Mouse (Mus musculus): ENCODE data around the gene Dnah7a. TPM values are rescaled to one million over a fixed set of nuclear protein-coding genes. Genes with fewer than 3 reads are reported as not detected.

The Dnah7a gene
- polyA plus RNA-seq, 1 experiment from 2014 or later, result 13.1 TPM

Small RNAs within 50 kb of the gene (microRNA-seq; reads per million reads assigned to microRNA genes)
- not detected for gene Gm25240

Other genes with a start within 250 kb of the Dnah7a start
- 7.4 and 8.0 TPM in 2 replicates for gene Stk17b, start 78.4 kb upstream of the Dnah7a start, polyA plus RNA-seq (2015; fragmentation: Nextera tagmentation; extraction: Ambion mirVana)